Mouse (Mus musculus) midbrain, embryonic 16.5 days (tissue): Measurements from ENCODE around the gene Rock2. TPM values are rescaled to one million over a fixed set of nuclear protein-coding genes. Genes with fewer than 3 reads are reported as not detected.
A peak's percentile ranks its signal among the peaks of the same experiment; 100 is the strongest.

Experiments used
- ATAC-seq: fragments of 200-750 bp; cut with Nextera tagmentation; 2 replicates; pipeline ENCODE4 v1.8.0; 2017; ENCODE audit warnings: moderate TSS enrichment
- H3K27ac ChIP-seq: fragments of 300-500 bp; sonication (generic); 2 replicates; pipeline ENCODE4 v1.5.1; 2014; ENCODE audit warnings: mild to moderate bottlenecking, low read length, mixed read lengths
- H3K27me3 ChIP-seq: fragments of 300-500 bp; sonication (generic); 2 replicates; pipeline ENCODE4 v1.6.1; 2014; ENCODE audit warnings: low read depth, low read length, mixed read lengths; ENCODE audit not compliant: control insufficient read depth, insufficient read depth
- H3K36me3 ChIP-seq: fragments of 300-500 bp; sonication (generic); 2 replicates; pipeline ENCODE4 v1.6.1; 2014; ENCODE audit warnings: mild to moderate bottlenecking, low read length, moderate library complexity, mixed read lengths; ENCODE audit not compliant: control insufficient read depth, insufficient read depth
- H3K4me1 ChIP-seq: fragments of 300-500 bp; sonication (generic); 2 replicates; pipeline ENCODE4 v1.6.1; 2014; ENCODE audit warnings: mild to moderate bottlenecking, low read length, mixed read lengths; ENCODE audit not compliant: control insufficient read depth, insufficient read depth
- H3K4me2 ChIP-seq: fragments of 300-500 bp; sonication (generic); 2 replicates; pipeline ENCODE4 v1.6.1; 2014; ENCODE audit warnings: mild to moderate bottlenecking, low read length, mixed read lengths
- H3K4me3 ChIP-seq: fragments of 300-500 bp; sonication (generic); 2 replicates; pipeline ENCODE4 v1.5.1; 2014; ENCODE audit warnings: low read depth, mild to moderate bottlenecking, low read length, moderate library complexity, mixed read lengths
- H3K9ac ChIP-seq: fragments of 300-500 bp; sonication (generic); 2 replicates; pipeline ENCODE4 v1.6.1; 2014; ENCODE audit warnings: low read depth, low read length, mixed read lengths
- H3K9me3 ChIP-seq: fragments of 300-500 bp; sonication (generic); replicated peaks from 2 replicates; pipeline ENCODE4 v1.6.1; 2014; ENCODE audit warnings: mild to moderate bottlenecking, low read length, mixed read lengths; ENCODE audit not compliant: control insufficient read depth, poor library complexity, severe bottlenecking
- WGBS: fragments of 180-500 bp; shearing (Covaris S2); extraction: QIAGEN DNeasy Blood & Tissue Kit; methylation state at CpG from one replicate; pipeline ENCODE4 v1.1.7; 2014; 5-methylcytosine and 5-hydroxymethylcytosine counted together
- polyA plus RNA-seq: library from polyadenylated mRNA; unstranded; fragments of >200 nt; fragmentation: Nextera tagmentation; extraction: Ambion mirVana; gene quantifications from 2 replicates; pipeline ENCODE4 v1.2.1, GENCODE M21; 2015

Rock2 gene
- polyA plus RNA-seq, 1 experiment from 2014 or later = 12.5 TPM

DNA sequence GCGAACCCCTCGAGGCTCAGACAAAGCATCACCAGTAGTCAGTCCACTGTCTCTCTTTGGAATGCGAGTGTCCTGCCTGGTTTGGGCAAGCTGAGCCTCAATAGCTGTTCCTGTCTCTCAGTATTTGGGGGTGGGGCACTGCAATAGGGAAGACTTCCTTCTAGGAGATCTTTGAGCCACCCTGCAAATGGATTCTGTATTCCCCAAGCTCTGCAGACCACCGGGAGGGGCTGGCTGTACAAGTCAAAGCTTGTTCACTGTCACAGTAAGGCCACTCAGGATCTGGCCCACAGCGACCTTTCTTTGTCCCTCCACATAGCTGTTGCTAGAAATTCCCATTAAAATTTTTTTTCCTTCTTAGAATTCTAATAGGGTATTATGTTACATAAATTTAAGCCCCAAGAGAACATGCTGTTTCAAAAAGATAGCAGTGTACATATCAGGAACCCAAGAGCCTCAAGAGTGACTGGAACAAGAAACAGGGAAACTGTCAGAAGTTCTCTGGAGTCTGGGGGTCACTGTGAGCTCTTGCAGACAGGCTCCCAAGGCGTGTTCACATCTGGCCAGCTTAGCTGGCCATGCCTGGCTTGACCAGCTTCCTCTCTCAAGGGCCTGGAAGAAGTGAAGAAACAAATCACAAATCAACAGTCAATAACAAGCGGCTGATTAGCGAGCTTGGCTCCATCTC is 25.5 kb upstream of the Rock2 start:
- Histone ChIP-seq H3K9ac (no peak overlapping the region), H3K9me3 (no peaks in the 10 kb centered on the region), H3K36me3 (no peaks in the 10 kb centered on the region), H3K4me2 (no peak overlapping the region), H3K27me3 (no peaks in the 10 kb centered on the region), H3K27ac (no peak overlapping the region), H3K4me1 (peaks cover 3% of the 10 kb centered on the region; the same call in 1 of the 2 replicates), H3K4me3 (no peak overlapping the region)
- no peak for ATAC-seq
- 76% methylated on average over 8 of the region's 8 CpGs for WGBS

DNA sequence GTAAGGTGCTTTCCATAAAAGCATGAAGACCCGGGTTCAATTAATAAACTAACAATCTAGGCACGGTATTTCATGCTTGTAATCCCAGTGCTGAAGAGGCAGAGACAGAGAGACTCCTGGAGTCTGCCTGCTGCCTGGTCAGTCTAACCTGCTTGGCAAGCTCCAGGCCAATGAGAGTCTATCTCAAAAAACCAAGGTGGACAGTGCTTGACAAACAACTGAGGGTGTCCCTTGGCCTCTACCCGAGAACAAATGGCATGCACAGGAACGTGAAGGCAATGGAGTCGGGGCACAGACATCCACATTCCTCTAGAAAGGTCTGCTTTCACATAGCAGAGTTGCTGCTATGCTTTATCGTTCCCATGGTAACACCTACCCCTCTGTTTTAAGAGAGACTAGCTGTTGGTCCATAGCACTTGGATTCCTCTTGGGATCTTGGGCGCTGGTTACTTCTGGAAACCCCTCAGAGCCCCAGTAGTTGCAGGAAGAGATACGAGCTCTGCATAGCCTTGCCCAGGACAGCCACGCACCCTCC is 24.8 kb upstream of the Rock2 start:
- 59% methylated on average over 9 of the region's 9 CpGs for WGBS

DNA sequence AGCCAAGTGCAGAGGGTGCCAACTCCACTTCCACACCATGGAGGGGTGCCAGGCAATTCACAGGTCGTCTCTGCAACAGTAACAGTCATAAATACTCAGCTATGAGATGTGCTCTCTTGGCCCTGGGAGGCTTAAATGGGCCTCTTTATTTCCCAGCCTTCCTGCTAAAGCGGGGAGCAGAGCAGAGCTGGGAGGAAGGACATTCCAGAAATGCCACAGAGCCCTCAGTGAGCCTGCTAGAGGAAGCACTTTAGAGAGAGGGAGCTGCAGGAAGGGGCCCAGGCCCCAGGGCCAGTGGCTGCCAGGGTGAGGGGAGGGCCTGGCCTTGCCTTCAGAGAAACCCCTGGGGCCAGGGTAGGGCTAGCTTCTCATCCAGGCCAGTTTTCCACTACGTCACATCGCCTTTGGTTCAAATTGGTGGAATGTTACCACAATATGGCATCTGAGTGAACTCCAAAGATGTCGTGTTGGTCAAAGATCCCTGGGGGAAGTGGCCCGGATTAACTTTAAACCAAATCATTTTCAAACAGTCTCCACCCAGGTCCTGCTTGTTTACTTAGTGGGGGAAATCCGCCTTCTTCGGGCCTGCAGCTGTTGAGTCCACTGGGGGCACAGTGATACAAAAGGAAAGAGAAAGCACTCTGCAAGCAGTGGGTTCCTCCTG is 24.2 kb upstream of the Rock2 start:
- peaks cover 3% of the 10 kb centered on the region; the same call in 1 of the 2 replicates for H3K4me1 ChIP-seq
- H3K36me3 ChIP-seq = no peaks in the 10 kb centered on the region
- ATAC-seq = peak; percentile 54; the same call in 1 of the 2 replicates
- no peaks in the 10 kb centered on the region for H3K27me3 ChIP-seq
- no peaks in the 10 kb centered on the region for H3K9me3 ChIP-seq
- H3K27ac ChIP-seq = no peak overlapping the region
- no peak overlapping the region for H3K4me2 ChIP-seq
- no peak overlapping the region for H3K4me3 ChIP-seq
- 49% methylated on average over 8 of the region's 8 CpGs for WGBS
- H3K9ac ChIP-seq = no peak overlapping the region

More for the DNA sequence above, 24.8 kb upstream of the Rock2 start:
- no peak overlapping the region for H3K9ac ChIP-seq
- no peak overlapping the region for H3K4me3 ChIP-seq
- H3K4me2 ChIP-seq = no peak overlapping the region
- no peak overlapping the region for H3K27ac ChIP-seq
- peaks cover 3% of the 10 kb centered on the region; the same call in 1 of the 2 replicates for H3K4me1 ChIP-seq
- ATAC-seq = peak; percentile 59; the same call in 1 of the 2 replicates
- H3K9me3 ChIP-seq = no peaks in the 10 kb centered on the region
- H3K27me3 ChIP-seq = no peaks in the 10 kb centered on the region
- no peaks in the 10 kb centered on the region for H3K36me3 ChIP-seq

DNA sequence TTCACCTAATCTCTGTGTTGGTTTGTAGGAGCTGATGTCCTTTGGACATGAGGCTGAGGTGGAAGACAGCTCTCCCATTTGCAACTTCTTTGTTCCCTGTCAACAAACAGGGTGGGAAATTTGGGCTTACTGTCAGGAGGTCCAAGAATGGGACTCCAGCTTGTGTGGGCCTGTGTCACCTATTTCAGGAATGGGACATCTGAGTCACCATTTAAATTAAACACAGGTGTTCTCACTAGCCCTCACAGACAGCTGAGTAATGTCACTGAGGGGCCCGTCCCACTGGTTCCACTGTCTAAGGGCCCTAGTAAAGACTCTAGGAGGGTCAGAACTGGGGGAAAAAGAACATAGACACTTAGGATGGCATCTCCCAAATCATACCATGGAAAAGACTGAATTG is 22.7 kb upstream of the Rock2 start:
- 91% methylated on average over 1 of the region's 1 CpGs for WGBS
- H3K27ac ChIP-seq = no peak overlapping the region
- no peak for ATAC-seq
- no peaks in the 10 kb centered on the region for H3K27me3 ChIP-seq
- H3K4me1 ChIP-seq = peaks cover 3% of the 10 kb centered on the region; the same call in 1 of the 2 replicates
- H3K36me3 ChIP-seq = no peaks in the 10 kb centered on the region
- no peak overlapping the region for H3K4me2 ChIP-seq
- H3K9ac ChIP-seq = no peak overlapping the region
- no peak overlapping the region for H3K4me3 ChIP-seq
- H3K9me3 ChIP-seq = no peaks in the 10 kb centered on the region

GRCm38 (mm10) chr12:16872926-16873464 is 21.7 kb upstream of the Rock2 start:
- WGBS = 85% methylated on average over 7 of the region's 7 CpGs
- Histone ChIP-seq H3K4me1 (peaks cover 3% of the 10 kb centered on the region; the same call in 1 of the 2 replicates), H3K27me3 (no peaks in the 10 kb centered on the region), H3K4me2 (no peak overlapping the region), H3K36me3 (no peaks in the 10 kb centered on the region), H3K27ac (no peak overlapping the region), H3K4me3 (no peak overlapping the region), H3K9ac (no peak overlapping the region), H3K9me3 (no peaks in the 10 kb centered on the region)
- ATAC-seq = no peak

- 92% methylated on average over 7 of the region's 7 CpGs for WGBS
- Histone ChIP-seq H3K4me2 (no peak overlapping the region), H3K9me3 (no peaks in the 10 kb centered on the region), H3K27ac (no peak overlapping the region), H3K4me1 (peaks cover 3% of the 10 kb centered on the region; the same call in 1 of the 2 replicates), H3K4me3 (no peak overlapping the region), H3K27me3 (no peaks in the 10 kb centered on the region), H3K9ac (no peak overlapping the region), H3K36me3 (no peaks in the 10 kb centered on the region)
- ATAC-seq = no peak
Observed at GRCm38 (mm10) chr12:16873549-16873948, 21.1 kb upstream of the Rock2 start.

DNA sequence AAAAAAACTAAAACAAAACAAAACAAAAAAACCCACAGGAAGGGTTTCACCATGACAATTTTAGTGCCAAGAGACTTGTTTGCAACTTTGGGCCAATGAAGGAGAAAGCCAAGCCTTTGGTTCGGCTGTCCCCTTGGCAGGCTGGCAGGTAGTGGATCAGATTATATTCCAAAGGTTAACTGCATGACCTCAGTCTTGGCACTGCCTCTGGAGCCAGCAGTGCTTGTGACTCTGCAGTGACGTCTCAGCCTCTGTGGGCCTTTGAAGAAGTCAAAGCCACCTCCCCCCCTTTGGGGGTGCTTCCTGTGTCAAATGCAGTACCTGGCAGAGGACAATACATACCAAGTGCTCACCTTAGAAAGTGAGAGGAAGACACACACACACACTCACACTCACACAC is 20.6 kb upstream of the Rock2 start:
- no peaks in the 10 kb centered on the region for H3K9me3 ChIP-seq
- H3K4me2 ChIP-seq = no peak overlapping the region
- H3K27me3 ChIP-seq = no peaks in the 10 kb centered on the region
- H3K27ac ChIP-seq = no peak overlapping the region
- H3K36me3 ChIP-seq = no peaks in the 10 kb centered on the region
- WGBS = 54% methylated on average over 2 of the region's 2 CpGs
- H3K4me3 ChIP-seq = no peak overlapping the region
- no peak overlapping the region for H3K9ac ChIP-seq
- no peak for ATAC-seq
- H3K4me1 ChIP-seq = peaks cover 3% of the 10 kb centered on the region; the same call in 1 of the 2 replicates

GRCm38 (mm10) chr12:16875269-16875668 is 19.4 kb upstream of the Rock2 start:
- H3K36me3 ChIP-seq = no peaks in the 10 kb centered on the region
- H3K9ac ChIP-seq = no peak overlapping the region
- ATAC-seq = no peak
- no peak overlapping the region for H3K4me3 ChIP-seq
- H3K27me3 ChIP-seq = no peaks in the 10 kb centered on the region
- no peaks in the 10 kb centered on the region for H3K4me1 ChIP-seq
- WGBS = 77% methylated on average over 4 of the region's 4 CpGs
- H3K27ac ChIP-seq = no peak overlapping the region
- H3K9me3 ChIP-seq = no peaks in the 10 kb centered on the region
- no peak overlapping the region for H3K4me2 ChIP-seq

GRCm38 (mm10) chr12:16875678-16876077 is 19.0 kb upstream of the Rock2 start:
- 79% methylated on average over 7 of the region's 7 CpGs for WGBS
- H3K9me3 ChIP-seq = no peaks in the 10 kb centered on the region
- ATAC-seq = no peak

More at GRCm38 (mm10) chr12:16875678-16876077, 19.0 kb upstream of the Rock2 start:
- Histone ChIP-seq H3K27ac (no peak overlapping the region), H3K4me2 (no peak overlapping the region), H3K4me1 (no peaks in the 10 kb centered on the region), H3K27me3 (no peaks in the 10 kb centered on the region), H3K4me3 (no peak overlapping the region), H3K9ac (no peak overlapping the region), H3K36me3 (no peaks in the 10 kb centered on the region)
